Mouse (Mus musculus) erythroblast, adult 5-6 weeks (primary cell): Measurements from ENCODE around the gene 3830403N18Rik. TPM values are rescaled to one million over a fixed set of nuclear protein-coding genes. Genes with fewer than 3 reads are reported as not detected.
"Not testable (repeated sequence)": the region's sequence is repeated elsewhere in the genome, so short reads cannot be mapped to it uniquely, and the experiment has no call there.

ENCODE experiments used
- ATAC-seq: replicated peaks from 2 replicates; pipeline ENCODE4 v1.8.0; 2016; ENCODE audit warnings: moderate number of reproducible peaks, mild to moderate bottlenecking, moderate TSS enrichment, inconsistent platforms; ENCODE audit not compliant: poor library complexity, low FRiP score, severe bottlenecking
- total RNA-seq, 2 experiments: library from RNA; stranded (forward) in 1 of 2; stranded (reverse) in 1 of 2; fragments of 150-400 nt in 1 of 2; fragments of 200-764, 138-1000 nt in 1 of 2; gene quantifications; 2 replicates each; pipeline versions ENCODE4 v1.2.3 to v1.2.4; 2015 to 2017; ENCODE audit warnings: low replicate concordance in 2 of 2

Gene 3830403N18Rik
- total RNA-seq (2015; ENCODE audit: low replicate concordance), result 0.58 TPM in 1 of 2 replicates, not detected in the other
- total RNA-seq (2017; ENCODE audit: low replicate concordance), result not detected in 2 replicates

GRCm38 (mm10) chrX:56136336-56136909 is at the start of gene 3830403N18Rik:
Gene 3830403N18Rik (plus strand): TSS chrX:56136572.
- not testable (repeated sequence) for ATAC-seq

GRCm38 (mm10) chrX:56151396-56151795 is 15.0 kb downstream of the 3830403N18Rik start:
- no peak for ATAC-seq

GRCm38 (mm10) chrX:56186449-56186848 is 50.1 kb downstream of the 3830403N18Rik start:
- ATAC-seq, result not testable (repeated sequence)

Other genes starting within 250 kb of the 3830403N18Rik start
- not detected in 2 replicates for gene Gm773, start 76.3 kb downstream of the 3830403N18Rik start, total RNA-seq (2015; ENCODE audit: low replicate concordance)
- gene Gm773, start 76.3 kb downstream of the 3830403N18Rik start, total RNA-seq (2017; ENCODE audit: low replicate concordance), result not detected in 2 replicates
- 0.42 TPM in 1 of 2 replicates, not detected in the other for gene Zfp449, start 209.8 kb downstream of the 3830403N18Rik start, total RNA-seq (2015; ENCODE audit: low replicate concordance)
- 0.17 TPM in 1 of 2 replicates, not detected in the other for gene Zfp449, start 209.8 kb downstream of the 3830403N18Rik start, total RNA-seq (2017; ENCODE audit: low replicate concordance)
- not detected in 2 replicates for gene Smim10l2a, start 238.0 kb downstream of the 3830403N18Rik start, total RNA-seq (2015; ENCODE audit: low replicate concordance)
- not detected in 2 replicates for gene Smim10l2a, start 238.0 kb downstream of the 3830403N18Rik start, total RNA-seq (2017; ENCODE audit: low replicate concordance)